Mouse (Mus musculus) ES-CJ7 (cell line): Measurements from ENCODE around the gene Psmg1.

ENCODE experiments used
- DNase-seq: peaks from one replicate; pipeline ENCODE4 v3.0.0; 2011; ENCODE audit warnings: low read depth, low spot score

The Psmg1 gene

DNA sequence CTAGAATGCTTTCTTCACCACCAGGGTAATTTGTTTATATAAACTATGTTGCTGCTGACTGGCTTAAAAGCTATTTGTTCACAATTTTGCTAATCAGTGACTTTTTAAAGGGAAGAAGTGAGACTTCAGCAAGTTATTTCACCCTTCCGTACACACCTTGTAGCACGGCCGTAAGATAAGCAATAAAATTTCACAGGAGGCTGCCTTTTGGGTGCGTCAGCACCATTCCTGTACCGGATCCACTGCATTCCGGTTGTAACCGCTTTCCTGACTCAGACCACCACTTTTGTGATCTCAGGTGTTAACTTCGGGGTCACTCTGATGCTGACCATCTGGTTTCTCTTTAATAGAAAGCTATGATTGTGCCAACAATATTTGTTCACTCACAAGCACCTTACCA lies 32.7 kb downstream of the Psmg1 start:
- no peak for DNase-seq

DNA sequence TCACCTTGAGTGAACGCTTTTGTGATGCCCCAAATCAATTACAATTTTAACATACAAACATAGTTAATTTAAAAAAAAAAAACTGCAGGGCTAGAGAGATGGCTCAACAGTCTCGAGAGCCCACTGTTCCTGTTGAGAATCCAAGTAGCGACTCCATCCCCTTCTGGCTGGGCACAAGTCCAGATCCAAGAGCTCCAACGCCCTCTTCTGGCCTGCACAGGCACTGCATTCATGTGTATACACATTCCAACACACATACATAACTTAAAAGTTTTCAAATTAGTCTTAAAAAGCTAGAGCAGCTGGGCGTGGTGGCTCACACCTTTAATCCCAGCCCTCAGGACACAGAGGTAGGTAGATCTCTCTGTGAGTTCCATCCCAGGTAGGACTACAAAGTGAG lies 34.1 kb downstream of the Psmg1 start:
- DNase-seq, result peak; percentile 79

DNA sequence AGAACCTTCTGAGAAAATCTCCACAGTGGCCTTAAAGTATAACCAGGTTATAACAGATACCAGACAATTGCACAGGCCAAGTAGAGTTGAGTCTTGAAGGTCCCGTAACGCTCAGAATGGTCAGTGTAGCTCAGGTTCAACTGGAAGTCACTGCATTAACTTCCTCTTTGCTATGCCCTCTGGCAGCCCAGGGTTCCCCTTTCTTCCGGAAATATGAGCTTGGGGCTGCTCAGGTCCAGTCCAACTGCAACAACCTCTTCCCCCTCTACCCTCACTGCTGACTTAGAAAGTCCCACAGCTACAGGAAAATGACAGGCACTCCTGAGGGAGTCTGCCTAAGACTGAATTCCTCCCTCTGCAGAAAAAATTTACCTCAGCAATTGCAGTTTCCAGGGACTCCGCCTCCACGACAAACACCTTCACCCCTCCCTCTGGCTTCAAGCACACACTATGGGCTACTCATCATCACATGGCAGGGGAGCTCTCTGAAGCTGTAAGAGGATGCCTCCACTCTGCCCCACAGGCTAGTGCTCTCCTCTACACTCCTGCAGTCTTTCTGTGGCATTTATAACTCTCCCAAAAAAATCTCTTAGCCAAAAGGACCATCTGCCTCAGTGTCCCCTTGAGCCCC lies 34.9 kb downstream of the Psmg1 start:
- DNase-seq, result no peak

DNA sequence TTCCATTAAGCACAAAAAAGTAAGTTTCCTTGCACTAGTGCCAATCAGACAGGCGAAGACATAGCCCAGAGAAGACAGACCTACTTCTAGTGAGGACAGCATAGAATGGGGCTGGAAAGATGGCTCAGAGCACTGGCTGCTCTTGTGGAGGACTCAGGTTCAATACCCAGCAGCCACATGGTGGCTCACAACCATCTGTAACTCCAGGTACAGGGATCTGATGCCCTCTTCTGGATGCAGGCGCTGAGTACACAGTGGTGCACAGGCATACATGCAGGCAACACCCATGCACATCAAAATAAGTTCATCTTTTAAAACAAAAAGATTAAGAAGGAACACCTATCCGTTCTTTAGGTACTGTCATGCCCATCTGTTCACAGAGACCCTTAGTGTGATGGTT lies 36.4 kb downstream of the Psmg1 start:
- peak; percentile 64 for DNase-seq

DNA sequence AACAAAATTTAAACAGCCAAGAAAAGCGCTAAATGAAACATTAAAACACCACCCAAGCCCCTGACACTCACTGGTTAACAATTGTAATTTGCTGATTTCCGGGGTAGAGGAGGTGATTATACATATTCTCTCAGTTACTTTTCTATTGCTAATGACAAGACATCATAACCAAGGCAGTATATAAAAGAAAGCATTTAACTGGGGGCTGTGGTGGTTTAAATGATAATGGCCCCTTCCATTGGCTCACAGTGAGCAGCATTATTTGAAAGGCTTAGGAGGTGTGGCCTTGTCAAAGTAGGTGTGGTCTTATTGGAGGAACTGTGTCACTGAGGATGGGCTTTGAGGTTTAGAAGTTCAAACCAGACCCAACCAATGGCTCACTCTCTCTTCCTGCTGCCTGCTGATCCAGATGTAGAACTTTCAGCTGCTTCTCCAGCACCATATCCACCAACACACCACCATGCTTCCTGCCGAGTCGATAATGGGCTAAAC lies 37.6 kb downstream of the Psmg1 start:
- peak; percentile 88 for DNase-seq

DNA sequence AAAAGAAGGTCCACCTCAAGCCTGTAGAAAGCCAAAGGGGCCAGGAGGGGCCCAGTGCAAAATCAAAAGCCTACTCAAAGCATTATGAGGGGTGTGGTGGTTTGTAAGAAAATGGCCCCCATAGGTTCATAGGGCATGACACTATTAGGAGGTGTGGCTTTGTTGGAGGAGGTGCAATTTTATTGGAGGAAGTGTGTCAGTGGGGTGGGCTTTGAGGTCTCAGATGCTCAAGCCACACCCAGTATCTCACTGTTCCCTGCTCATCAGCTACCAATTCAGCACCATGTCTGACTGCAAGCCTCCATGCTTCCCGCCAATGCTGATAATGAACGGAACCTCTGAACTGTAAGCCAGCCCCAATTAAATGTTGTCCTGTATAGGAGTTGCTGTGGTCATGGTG lies 39.3 kb downstream of the Psmg1 start:
- peak; percentile 67 for DNase-seq

DNA sequence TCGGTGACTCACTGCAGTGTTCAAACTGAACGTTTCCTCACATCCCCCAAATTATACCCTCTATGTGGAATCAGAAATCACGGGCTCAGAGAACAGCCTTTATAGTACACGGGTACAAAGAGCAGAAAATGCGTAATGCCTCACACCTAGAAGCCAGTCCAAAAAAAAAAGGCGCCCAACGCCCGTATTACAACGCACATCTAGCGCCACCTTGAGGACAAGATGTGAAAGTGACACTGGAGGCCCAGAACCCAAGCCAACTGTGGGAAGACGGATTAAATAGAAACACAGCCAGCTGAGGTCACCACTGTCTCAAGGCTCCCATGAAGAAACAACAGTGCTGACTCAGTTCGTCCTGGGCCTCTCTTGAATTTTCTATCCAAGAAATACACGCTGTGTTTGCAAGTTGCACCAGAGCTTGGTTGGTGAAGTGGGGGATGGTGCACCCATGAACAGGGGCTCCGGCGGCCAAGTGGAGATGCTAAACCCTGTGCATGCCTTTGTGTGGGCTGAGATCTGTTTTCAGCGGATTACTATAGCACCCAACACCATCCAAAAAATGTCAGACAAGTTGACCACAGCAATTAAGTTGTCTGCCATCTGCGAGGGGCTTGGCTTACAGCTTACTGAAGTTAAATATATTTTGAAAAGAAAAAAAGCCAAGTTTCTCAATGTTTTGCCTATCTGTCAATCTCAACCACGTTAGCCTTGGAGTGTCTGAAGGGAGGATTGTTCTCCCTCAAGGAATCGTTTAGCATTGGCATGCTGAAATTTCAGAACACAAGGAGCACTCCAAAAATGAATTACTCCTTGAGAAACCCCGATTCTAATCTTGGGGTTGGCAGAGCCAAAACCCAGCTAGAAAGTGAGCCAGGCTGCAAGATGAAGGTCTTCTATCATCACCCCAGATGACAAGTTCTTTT lies 45.1 kb downstream of the Psmg1 start:
- peak; percentile 80 for DNase-seq

DNA sequence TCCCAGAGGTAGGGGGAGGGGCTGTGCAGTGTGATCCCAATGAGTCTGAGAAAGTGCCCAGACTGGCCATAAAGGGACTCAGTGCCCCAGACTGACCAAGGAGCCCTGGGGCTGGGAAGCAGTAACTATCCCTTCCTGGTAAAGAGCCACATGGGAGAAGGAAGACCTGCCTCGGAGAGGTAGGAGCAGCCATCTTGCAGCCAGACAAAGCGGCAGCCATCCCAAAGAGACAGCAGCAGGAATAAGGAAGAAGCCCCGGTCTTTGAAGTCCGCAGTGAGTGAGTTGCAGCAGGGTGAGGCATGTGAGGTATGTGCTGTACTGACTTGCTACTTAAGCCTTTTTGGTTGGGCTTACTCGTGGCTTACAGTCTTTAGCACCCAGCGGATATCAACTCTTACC lies 47.6 kb downstream of the Psmg1 start:
- no peak for DNase-seq

DNA sequence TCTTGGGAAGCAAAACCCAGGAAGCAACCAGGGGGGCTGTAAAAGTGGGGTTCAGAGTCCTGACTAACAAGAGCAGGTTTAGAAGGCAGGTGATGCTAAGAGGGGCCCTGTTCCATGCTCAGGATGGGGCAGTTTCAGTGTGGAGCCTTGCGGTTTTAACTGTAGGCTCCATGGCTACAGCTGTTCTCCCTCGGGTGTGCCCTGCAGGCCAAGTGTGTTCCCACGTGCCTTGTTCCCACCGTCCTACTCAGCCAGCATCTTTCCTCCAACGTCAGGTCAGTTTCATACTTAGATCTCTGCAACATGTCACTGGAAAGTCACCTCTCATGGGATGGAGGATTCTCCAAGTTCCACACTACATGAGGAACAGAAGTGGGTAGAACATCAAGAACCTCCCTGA lies 49.2 kb downstream of the Psmg1 start:
- DNase-seq, result no peak

DNA sequence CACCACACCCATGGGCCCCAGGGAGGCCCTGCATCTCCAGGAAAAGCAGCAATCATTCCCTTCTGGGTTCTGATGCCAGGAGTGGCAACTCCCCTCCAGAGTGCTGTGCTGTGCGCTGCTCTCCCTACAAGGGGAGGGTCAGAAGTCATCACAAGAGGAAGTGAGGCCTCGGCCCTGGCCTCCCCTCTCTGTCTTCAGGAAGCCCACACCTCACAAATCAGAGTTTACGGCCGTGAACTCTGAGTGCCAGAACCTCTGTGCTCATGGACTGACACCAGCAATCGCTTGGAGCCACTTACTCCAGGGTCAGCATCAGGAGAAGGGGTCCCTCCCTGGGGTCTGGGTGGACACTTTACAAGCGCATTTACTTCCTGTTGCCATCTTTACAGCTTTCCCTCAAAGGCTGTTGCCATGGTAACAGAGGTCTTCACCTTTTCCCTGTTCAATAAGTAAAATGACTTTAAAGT lies 55.2 kb downstream of the Psmg1 start:
- no peak for DNase-seq

DNA sequence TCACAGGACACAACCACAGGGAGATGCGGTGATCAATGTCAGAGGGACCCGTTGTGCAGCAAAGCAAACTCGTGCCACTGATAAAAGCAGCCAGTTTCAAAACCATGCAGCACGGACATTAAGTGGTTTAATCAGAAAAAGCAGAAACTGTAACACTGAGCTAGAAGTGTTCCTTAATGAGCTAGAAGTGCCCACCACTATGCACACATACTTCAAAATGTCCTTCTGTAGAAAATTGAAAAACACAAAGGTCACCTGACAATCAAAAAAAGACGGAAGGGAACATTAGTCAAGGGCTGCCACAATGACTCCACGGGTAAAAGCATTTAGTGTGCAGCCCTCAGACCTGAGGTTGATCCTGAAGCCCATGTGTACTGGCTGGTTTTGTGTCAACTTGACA lies 57.9 kb downstream of the Psmg1 start:
- DNase-seq, result no peak

DNA sequence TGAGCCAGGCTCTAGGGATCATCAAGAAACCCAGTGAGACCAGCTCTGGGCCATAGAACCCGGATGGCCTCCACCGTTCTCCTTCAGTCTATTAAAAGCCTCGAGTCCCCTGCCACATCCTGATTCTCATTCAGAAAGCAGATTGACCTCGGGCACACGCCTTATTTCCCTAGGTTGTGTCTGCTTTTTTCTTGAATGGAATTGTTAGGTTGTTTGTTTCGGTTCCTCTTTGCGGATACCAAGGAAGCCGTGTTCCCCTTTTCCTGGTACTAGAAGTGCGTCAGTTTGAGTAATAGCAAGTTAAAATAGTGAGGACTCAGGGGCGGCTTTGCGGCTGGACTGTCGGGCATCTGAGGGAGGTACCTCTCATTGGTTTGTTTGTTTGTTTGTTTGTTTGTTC lies 59.3 kb downstream of the Psmg1 start:
- DNase-seq, result no peak
